Mouse (Mus musculus): ENCODE results near the gene Anapc2. TPM values are rescaled to one million over a fixed set of nuclear protein-coding genes. Genes with fewer than 3 reads are reported as not detected.

Gene Anapc2
- total and polyA plus RNA-seq, 3 experiments = 13.0 to 55.2 (median 14.5) TPM

DNA sequence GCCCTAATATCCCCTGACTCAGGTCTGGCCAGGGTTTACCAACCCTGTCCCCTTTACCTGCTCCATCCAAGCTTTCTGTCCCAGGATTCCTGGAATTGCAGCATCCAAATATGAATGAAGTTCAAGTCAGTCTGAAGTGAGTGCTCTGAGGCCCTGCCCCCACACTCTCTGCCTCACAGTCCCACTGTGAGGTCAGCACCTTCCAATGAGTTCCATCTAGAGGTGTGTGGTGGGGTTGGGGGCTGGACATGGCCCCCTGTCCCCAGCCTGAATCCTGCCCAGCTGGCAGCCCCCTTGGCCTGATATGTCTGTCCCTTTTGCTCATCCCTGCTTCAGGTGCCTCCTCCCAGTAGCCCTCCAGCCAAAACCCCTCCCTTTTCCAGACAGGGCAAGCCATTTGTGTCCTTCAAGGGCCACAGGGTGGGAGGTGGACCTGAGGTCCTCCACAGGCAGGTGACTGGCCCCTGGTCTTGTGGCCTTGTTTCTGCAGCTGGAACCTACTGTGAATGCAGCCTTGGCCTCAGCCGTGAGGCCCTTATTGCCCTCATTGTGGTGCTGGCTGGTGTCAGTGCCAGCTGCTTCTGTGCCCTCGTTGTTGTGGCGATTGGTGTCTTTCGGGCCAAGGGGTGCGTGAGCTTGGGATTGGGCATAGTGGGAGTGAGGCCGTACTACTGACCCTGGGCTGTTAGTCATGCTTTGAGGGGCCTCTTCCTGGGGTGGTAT lies 15.8 kb downstream of the Anapc2 start, which contains the start of gene Tmem210:
Gene Tmem210 (plus strand): TSS at position 219 of the 723 bp plus-strand sequence.
- TF ChIP-seq ZMIZ1 (IDR thresholded peaks at IDR 0.05; ENCODE audit: low read depth, low read length) (no peak), HCFC1 (IDR thresholded peaks at IDR 0.05; ENCODE audit: low read depth, low read length) (no peak), POLR2A (IDR thresholded peaks at IDR 0.05; ENCODE audit: low read depth, low read length) (no peak), E2F4 (IDR thresholded peaks at IDR 0.05; ENCODE audit: insufficient replicate concordance, low read depth, low read length) (no peak), PAX5 (IDR thresholded peaks at IDR 0.05; ENCODE audit: low read length) (no peak), MYC (IDR thresholded peaks at IDR 0.05; ENCODE audit: low read depth, low read length) (no peak), CHD1 (IDR thresholded peaks at IDR 0.05; ENCODE audit: low read depth, low read length) (no peak), TBP (conservative IDR thresholded peaks at IDR 0.05; ENCODE audit: low read depth, low read length) (no peak), MEF2A (IDR thresholded peaks at IDR 0.05; ENCODE audit: borderline replicate concordance, low read depth, low read length) (no peak), POLR2AphosphoS2 (IDR thresholded peaks at IDR 0.05; ENCODE audit: low read depth, low read length) (no peak)
- Histone ChIP-seq H3K27ac (ENCODE audit: insufficient read depth, low read depth) (no peak within 1 kb of the TSS), H3K79me2 (replicated peaks; ENCODE audit: control insufficient read depth, extremely low read depth, insufficient read depth, poor library complexity, severe bottlenecking) (no peaks in the 10 kb centered on the region), H3K36me3 (replicated peaks in 1 of 2; ENCODE audit: control insufficient read depth in 1 of 2, insufficient read depth in 1 of 2, low read length in 1 of 2) (peaks cover 27 to 40% of the 10 kb centered on the region in 2 experiments), H3K9me3 (replicated peaks; ENCODE audit: low read length) (no peaks in the 10 kb centered on the region), H3K9ac (ENCODE audit: insufficient read depth, low read depth) (no peak within 1 kb of the TSS), H3K4me1 (ENCODE audit: control insufficient read depth in 1 of 2, insufficient read depth in 2 of 2) (peaks cover 2 to 4% of the 10 kb centered on the region in 2 experiments; a peak in 3 of 4 replicates), H3K4me2 (ENCODE audit: insufficient read depth, low read depth, poor library complexity, severe bottlenecking) (no peak within 1 kb of the TSS), H3K4me3 (replicated peaks in 1 of 3; ENCODE audit: low read depth in 2 of 3, low read length in 2 of 3, poor library complexity in 1 of 3) (no peak within 1 kb of the TSS), H3K27me3 (replicated peaks) (peaks cover 24% of the 10 kb centered on the region)
- in situ Hi-C loops (cut with MboI; ENCODE audit: low pct_ligation_motif_present, low pct_unique_long_range_greater_than_20kb, low sequenced_read_pairs) = no loop called here
- dilution Hi-C loops (cut with MboI; ENCODE audit: extremely low pct_ligation_motif_present, extremely low pct_unique_long_range_greater_than_20kb, low sequenced_read_pairs) = no loop called here
- DNase-seq (ENCODE audit: extremely low read depth) = no peak

DNA sequence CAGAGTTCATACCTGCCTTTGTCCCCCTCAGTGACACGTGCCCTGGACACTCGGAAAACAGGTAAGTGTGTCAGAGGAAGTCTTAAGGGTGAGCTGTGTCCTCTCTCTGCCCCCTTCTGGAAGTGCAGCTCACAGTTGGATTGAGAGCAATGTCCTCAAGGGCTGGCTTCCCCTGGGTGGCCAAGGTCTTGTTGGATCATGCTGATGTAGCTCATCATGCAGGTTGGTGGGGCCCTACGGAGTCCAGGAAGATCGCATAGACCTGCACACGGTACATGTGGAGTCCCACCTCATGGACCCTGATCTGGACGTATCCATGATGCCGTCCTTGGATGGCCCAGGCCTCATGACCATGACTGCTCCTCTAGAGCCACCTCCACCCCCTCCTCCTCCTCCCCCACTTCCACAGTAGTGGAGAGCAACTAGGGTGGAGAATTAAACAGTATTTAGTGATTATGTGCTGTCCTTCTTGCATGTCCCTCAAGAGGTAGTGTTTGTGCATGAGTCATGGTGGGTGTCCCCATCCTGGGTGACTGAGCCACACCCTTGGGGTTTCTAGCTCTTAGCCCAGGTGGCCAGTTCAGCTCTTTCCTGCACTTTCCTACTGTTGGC lies 16.6 kb downstream of the Anapc2 start:
- peaks cover 31% of the 10 kb centered on the region for H3K27me3 ChIP-seq (replicated peaks)

More for the DNA sequence above, 16.6 kb downstream of the Anapc2 start:
- Histone ChIP-seq H3K4me2 (ENCODE audit: insufficient read depth, low read depth, poor library complexity, severe bottlenecking) (no peak overlapping the region), H3K9ac (ENCODE audit: insufficient read depth, low read depth) (no peak overlapping the region), H3K4me1 (ENCODE audit: control insufficient read depth in 1 of 2, insufficient read depth in 2 of 2) (peaks cover 2 to 4% of the 10 kb centered on the region in 2 experiments; a peak in 3 of 4 replicates), H3K27ac (ENCODE audit: insufficient read depth, low read depth) (no peak overlapping the region), H3K4me3 (replicated peaks in 1 of 3; ENCODE audit: low read depth in 2 of 3, low read length in 2 of 3, poor library complexity in 1 of 3) (no peak overlapping the region), H3K36me3 (replicated peaks in 1 of 2; ENCODE audit: control insufficient read depth in 1 of 2, insufficient read depth in 1 of 2, low read length in 1 of 2) (peaks cover 22 to 34% of the 10 kb centered on the region in 2 experiments), H3K9me3 (replicated peaks; ENCODE audit: low read length) (no peaks in the 10 kb centered on the region), H3K79me2 (replicated peaks; ENCODE audit: control insufficient read depth, extremely low read depth, insufficient read depth, poor library complexity, severe bottlenecking) (no peaks in the 10 kb centered on the region)
- in situ Hi-C loops (cut with MboI; ENCODE audit: low pct_ligation_motif_present, low pct_unique_long_range_greater_than_20kb, low sequenced_read_pairs) (no loop called here), dilution Hi-C loops (cut with MboI; ENCODE audit: extremely low pct_ligation_motif_present, extremely low pct_unique_long_range_greater_than_20kb, low sequenced_read_pairs) (no loop called here)
- DNase-seq (ENCODE audit: extremely low read depth) = no peak
- TF ChIP-seq USF2 (conservative IDR thresholded peaks at IDR 0.05; ENCODE audit: low read depth, low read length) (no peak), ZNF384 (IDR thresholded peaks at IDR 0.05; ENCODE audit: low read depth, low read length) (no peak), GABPA (IDR thresholded peaks at IDR 0.05; ENCODE audit: insufficient replicate concordance, low read depth, low read length) (no peak), ZKSCAN1 (IDR thresholded peaks at IDR 0.05; ENCODE audit: borderline replicate concordance, low read depth, low read length) (no peak), RAD21 (IDR thresholded peaks at IDR 0.05; ENCODE audit: low read depth, low read length) (no peak)

All from CH12.LX (cell line).